Mouse (Mus musculus): ENCODE results near the gene Gls2. TPM values are rescaled to one million over a fixed set of nuclear protein-coding genes. Genes with fewer than 3 reads are reported as not detected.
"Not testable (repeated sequence)": the region's sequence is repeated elsewhere in the genome, so short reads cannot be mapped to it uniquely, and the experiment has no call there.

Gls2 gene
- polyA plus RNA-seq (2012; rRNA removed), result 68.3 and 77.7 TPM in 2 replicates

GRCm38 (mm10) chr10:128194024-128194550 lies at the start of gene Gls2:
Gls2 (plus strand) TSS chr10:128194457.
- no peaks in the 10 kb centered on the region for H3K27me3 ChIP-seq (ENCODE audit: control insufficient read depth, insufficient read depth, low read length)
- peak; percentile 86 for TF ChIP-seq POLR2A (IDR thresholded peaks at IDR 0.05; ENCODE audit: borderline replicate concordance, insufficient read depth, low read length)
- no peak for TF ChIP-seq CTCF (IDR thresholded peaks at IDR 0.05; ENCODE audit: borderline replicate concordance, insufficient read depth, low read depth, low read length)
- H3K4me3 ChIP-seq (replicated peaks; ENCODE audit: insufficient read depth, low read depth, low read length), result peak within 1 kb of the TSS; percentile 83
- H3K4me1 ChIP-seq (ENCODE audit: control insufficient read depth, insufficient read depth, low read length), result no peaks in the 10 kb centered on the region
- peak; percentile 99 to 100 for DNase-seq
- under 1% methylated on average over 46 of the region's 46 CpGs for WGBS
- peak within 1 kb of the TSS; percentile 73 for H3K27ac ChIP-seq (ENCODE audit: insufficient read depth, low read length)

DNA sequence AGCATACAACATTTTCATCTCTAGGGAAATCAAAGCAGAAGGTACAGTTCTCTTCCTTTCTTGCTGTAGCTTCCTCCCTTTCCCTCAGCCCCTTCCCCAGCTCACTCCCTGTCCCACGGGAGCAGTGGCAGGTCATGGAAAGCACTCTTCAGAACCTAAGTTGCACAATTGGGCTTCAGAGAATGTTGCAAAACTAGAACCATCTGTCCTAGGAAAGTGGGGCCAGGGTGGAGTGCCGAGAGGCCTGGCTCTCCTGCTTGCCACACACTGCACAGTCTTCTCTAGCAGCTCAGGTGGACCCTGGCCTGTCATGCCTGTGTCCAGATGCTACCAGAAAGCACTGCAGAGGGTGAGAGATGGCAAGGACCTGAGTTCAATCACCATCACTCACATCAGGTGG lies 49.3 kb upstream of the Gls2 start:
- Histone ChIP-seq H3K27ac (ENCODE audit: insufficient read depth, low read length) (no peak overlapping the region), H3K4me3 (replicated peaks; ENCODE audit: insufficient read depth, low read depth, low read length) (no peak overlapping the region), H3K4me1 (ENCODE audit: control insufficient read depth, insufficient read depth, low read length) (no peaks in the 10 kb centered on the region), H3K27me3 (ENCODE audit: control insufficient read depth, insufficient read depth, low read length) (no peaks in the 10 kb centered on the region)
- DNase-seq, result no peak
- no peak for TF ChIP-seq POLR2A (IDR thresholded peaks at IDR 0.05; ENCODE audit: borderline replicate concordance, insufficient read depth, low read length)
- no peak for TF ChIP-seq CTCF (IDR thresholded peaks at IDR 0.05; ENCODE audit: borderline replicate concordance, insufficient read depth, low read depth, low read length)
- 66% methylated on average over 2 of the region's 2 CpGs for WGBS

GRCm38 (mm10) chr10:128148789-128149365 lies 45.4 kb upstream of the Gls2 start:
- Histone ChIP-seq H3K27ac (ENCODE audit: insufficient read depth, low read length) (no peak overlapping the region; the same call in 1 of the 2 replicates), H3K4me3 (replicated peaks; ENCODE audit: insufficient read depth, low read depth, low read length) (no peak overlapping the region), H3K4me1 (ENCODE audit: control insufficient read depth, insufficient read depth, low read length) (no peaks in the 10 kb centered on the region; the same call in 1 of the 2 replicates), H3K27me3 (ENCODE audit: control insufficient read depth, insufficient read depth, low read length) (no peaks in the 10 kb centered on the region)
- no peak for DNase-seq
- WGBS, result 83% methylated on average over 5 of the region's 5 CpGs
- TF ChIP-seq POLR2A (IDR thresholded peaks at IDR 0.05; ENCODE audit: borderline replicate concordance, insufficient read depth, low read length), result no peak
- no peak for TF ChIP-seq CTCF (IDR thresholded peaks at IDR 0.05; ENCODE audit: borderline replicate concordance, insufficient read depth, low read depth, low read length)

DNA sequence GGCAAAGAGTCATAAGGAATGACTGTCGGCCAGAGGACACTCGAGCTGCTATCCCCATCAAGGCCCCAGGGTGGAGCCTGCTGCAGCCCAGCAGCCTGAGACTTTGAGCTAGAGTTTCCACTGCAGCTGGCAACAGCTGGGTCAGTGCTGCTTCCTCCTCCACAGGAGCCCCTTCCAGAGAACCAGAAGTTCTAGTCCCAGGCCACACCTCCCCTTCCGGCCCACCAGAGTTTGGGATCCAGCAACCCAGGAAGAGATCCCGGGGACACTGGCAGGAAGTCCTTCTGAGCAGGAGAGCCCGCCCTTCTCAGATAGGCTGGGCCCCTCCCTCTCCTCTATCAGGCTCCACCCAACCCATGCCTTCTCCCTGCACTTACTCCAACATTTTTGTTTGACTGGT lies 44.7 kb upstream of the Gls2 start:
- WGBS, result 39% methylated on average over 5 of the region's 5 CpGs
- Histone ChIP-seq H3K27ac (ENCODE audit: insufficient read depth, low read length) (no peak overlapping the region), H3K4me1 (ENCODE audit: control insufficient read depth, insufficient read depth, low read length) (no peaks in the 10 kb centered on the region; the same call in 1 of the 2 replicates), H3K27me3 (ENCODE audit: control insufficient read depth, insufficient read depth, low read length) (no peaks in the 10 kb centered on the region), H3K4me3 (replicated peaks; ENCODE audit: insufficient read depth, low read depth, low read length) (no peak overlapping the region)
- TF ChIP-seq POLR2A (IDR thresholded peaks at IDR 0.05; ENCODE audit: borderline replicate concordance, insufficient read depth, low read length), result no peak
- TF ChIP-seq CTCF (IDR thresholded peaks at IDR 0.05; ENCODE audit: borderline replicate concordance, insufficient read depth, low read depth, low read length), result 0 out of 2 replicates have a peak, but pooled peaks have one; percentile 2
- no peak for DNase-seq

- TF ChIP-seq CTCF (IDR thresholded peaks at IDR 0.05; ENCODE audit: borderline replicate concordance, insufficient read depth, low read depth, low read length) (no peak), POLR2A (IDR thresholded peaks at IDR 0.05; ENCODE audit: borderline replicate concordance, insufficient read depth, low read length) (no peak)
- H3K27me3 ChIP-seq (ENCODE audit: control insufficient read depth, insufficient read depth, low read length), result no peaks in the 10 kb centered on the region
- WGBS, result 67% methylated on average over 14 of the region's 14 CpGs
- DNase-seq, result no peak
- H3K4me3 ChIP-seq (replicated peaks; ENCODE audit: insufficient read depth, low read depth, low read length), result no peak overlapping the region
- H3K27ac ChIP-seq (ENCODE audit: insufficient read depth, low read length), result no peak overlapping the region
- H3K4me1 ChIP-seq (ENCODE audit: control insufficient read depth, insufficient read depth, low read length), result no peaks in the 10 kb centered on the region; the same call in 1 of the 2 replicates
Measured at GRCm38 (mm10) chr10:128150941-128151340, 43.3 kb upstream of the Gls2 start.

DNA sequence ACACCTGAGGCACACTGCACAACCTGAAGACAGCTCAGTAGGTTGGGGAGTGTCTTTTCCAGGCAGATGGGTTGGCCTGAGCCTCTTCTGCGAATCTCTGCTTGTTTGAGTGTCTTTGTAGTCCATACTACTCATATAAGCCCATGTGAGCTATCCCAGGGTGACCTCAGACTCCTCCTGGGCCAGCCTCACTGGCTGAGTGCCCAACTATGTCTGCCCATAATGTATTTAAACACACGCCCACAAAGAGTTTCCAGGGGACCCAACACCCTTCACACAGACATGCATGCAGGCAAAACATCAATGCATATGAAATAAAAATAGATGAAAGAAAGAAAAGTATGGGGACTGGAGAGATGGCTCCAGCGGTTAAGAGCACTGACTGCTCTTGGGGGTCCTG lies 40.3 kb upstream of the Gls2 start:
- H3K4me1 ChIP-seq (ENCODE audit: control insufficient read depth, insufficient read depth, low read length), result no peaks in the 10 kb centered on the region; the same call in 1 of the 2 replicates
- no peak overlapping the region for H3K27ac ChIP-seq (ENCODE audit: insufficient read depth, low read length)
- TF ChIP-seq CTCF (IDR thresholded peaks at IDR 0.05; ENCODE audit: borderline replicate concordance, insufficient read depth, low read depth, low read length) (no peak), POLR2A (IDR thresholded peaks at IDR 0.05; ENCODE audit: borderline replicate concordance, insufficient read depth, low read length) (no peak)
- 56% methylated on average over 3 of the region's 3 CpGs for WGBS
- no peaks in the 10 kb centered on the region for H3K27me3 ChIP-seq (ENCODE audit: control insufficient read depth, insufficient read depth, low read length)
- H3K4me3 ChIP-seq (replicated peaks; ENCODE audit: insufficient read depth, low read depth, low read length), result no peak overlapping the region
- DNase-seq, result no peak

GRCm38 (mm10) chr10:128165726-128166125 lies 28.5 kb upstream of the Gls2 start:
- not testable (repeated sequence) for H3K4me1 ChIP-seq (ENCODE audit: control insufficient read depth, insufficient read depth, low read length); H3K27me3 ChIP-seq (ENCODE audit: control insufficient read depth, insufficient read depth, low read length); DNase-seq; H3K4me3 ChIP-seq (replicated peaks; ENCODE audit: insufficient read depth, low read depth, low read length); H3K27ac ChIP-seq (ENCODE audit: insufficient read depth, low read length)
- WGBS, result 90% methylated on average over 3 of the region's 3 CpGs

GRCm38 (mm10) chr10:128167091-128167490 lies 27.2 kb upstream of the Gls2 start:
- 60% methylated on average over 6 of the region's 6 CpGs for whole genome bisulfite sequencing
- no peak overlapping the region for H3K4me3 ChIP-seq (replicated peaks; ENCODE audit: insufficient read depth, low read depth, low read length)
- no peak for TF ChIP-seq POLR2A (IDR thresholded peaks at IDR 0.05; ENCODE audit: borderline replicate concordance, insufficient read depth, low read length)
- TF ChIP-seq CTCF (IDR thresholded peaks at IDR 0.05; ENCODE audit: borderline replicate concordance, insufficient read depth, low read depth, low read length), result no peak

GRCm38 (mm10) chr10:128171348-128171747 lies 22.9 kb upstream of the Gls2 start:
- 97% methylated on average over 10 of the region's 10 CpGs for WGBS
- H3K4me3 ChIP-seq (replicated peaks; ENCODE audit: insufficient read depth, low read depth, low read length); H3K27ac ChIP-seq (ENCODE audit: insufficient read depth, low read length); H3K4me1 ChIP-seq (ENCODE audit: control insufficient read depth, insufficient read depth, low read length); DNase-seq; H3K27me3 ChIP-seq (ENCODE audit: control insufficient read depth, insufficient read depth, low read length): not testable (repeated sequence)

More at GRCm38 (mm10) chr10:128167091-128167490, 27.2 kb upstream of the Gls2 start:
- DNase-seq, result no peak
- H3K27ac ChIP-seq (ENCODE audit: insufficient read depth, low read length), result no peak overlapping the region
- H3K27me3 ChIP-seq (ENCODE audit: control insufficient read depth, insufficient read depth, low read length), result no peaks in the 10 kb centered on the region
- H3K4me1 ChIP-seq (ENCODE audit: control insufficient read depth, insufficient read depth, low read length), result no peaks in the 10 kb centered on the region
